Mouse (Mus musculus) myocyte (in vitro differentiated cells): ENCODE measurements around the gene Gnl1. TPM values are rescaled to one million over a fixed set of nuclear protein-coding genes. Genes with fewer than 3 reads are reported as not detected.

Source experiments
- H3K27me3 ChIP-seq: one replicate; pipeline ENCODE4 v1.6.1; 2011; ENCODE audit not compliant: control insufficient read depth, insufficient read depth, insufficient read length
- H3K36me3 ChIP-seq: one replicate; pipeline ENCODE4 v1.6.1; 2011; ENCODE audit not compliant: control insufficient read depth, insufficient read depth
- H3K4me2 ChIP-seq: one replicate; pipeline ENCODE4 v1.6.1; 2011; ENCODE audit warnings: low read depth, control low read depth
- H3K4me3 ChIP-seq: one replicate; pipeline ENCODE4 v1.5.1; 2011; ENCODE audit warnings: mild to moderate bottlenecking, control low read depth, moderate library complexity
- H3K79me2 ChIP-seq: one replicate; pipeline ENCODE4 v1.6.1; 2011; ENCODE audit not compliant: control insufficient read depth, insufficient read depth
- H3ac ChIP-seq: one replicate; pipeline ENCODE4 v1.6.1; 2011; ENCODE audit not compliant: control insufficient read depth, insufficient read length
- CEBPB ChIP-seq: IDR thresholded peaks from 2 replicates; pipeline ENCODE4 v1.6.1; 2011; ENCODE audit warnings: mild to moderate bottlenecking, moderate library complexity; ENCODE audit not compliant: poor library complexity, insufficient read depth, severe bottlenecking
- E2F4 ChIP-seq: IDR thresholded peaks from one replicate; pipeline ENCODE4 v1.6.1; 2011; ENCODE audit warnings: mild to moderate bottlenecking, control low read depth, moderate library complexity; ENCODE audit not compliant: insufficient read depth
- MAX ChIP-seq: IDR thresholded peaks from one replicate; pipeline ENCODE4 v1.6.1; 2011; ENCODE audit warnings: low read depth, mild to moderate bottlenecking, control low read depth
- MYOD1 ChIP-seq, 3 experiments: IDR thresholded peaks; one replicate each; pipeline ENCODE4 v1.6.1; 2011; ENCODE audit warnings: control low read depth in 2 of 3, low read depth in 2 of 3, mild to moderate bottlenecking in 2 of 3, moderate library complexity in 1 of 3; ENCODE audit not compliant: insufficient read length in 2 of 3, control insufficient read depth in 1 of 3
- MYOG ChIP-seq, 3 experiments: IDR thresholded peaks; one replicate each; pipeline ENCODE4 v1.6.1; 2011; ENCODE audit warnings: control low read depth in 2 of 3, low read depth in 2 of 3, mild to moderate bottlenecking in 2 of 3; ENCODE audit not compliant: insufficient read length in 2 of 3, control insufficient read depth in 1 of 3, insufficient read depth in 1 of 3
- POLR2A ChIP-seq: IDR thresholded peaks from one replicate; pipeline ENCODE4 v1.6.1; 2011; ENCODE audit warnings: low read depth, mild to moderate bottlenecking, control low read depth, moderate library complexity; ENCODE audit not compliant: insufficient read length
- POLR2AphosphoS2 ChIP-seq: IDR thresholded peaks from one replicate; pipeline ENCODE4 v1.6.1; 2011; ENCODE audit warnings: low read depth, control low read depth; ENCODE audit not compliant: insufficient read length
- REST ChIP-seq: IDR thresholded peaks from one replicate; pipeline ENCODE4 v1.6.1; 2011; ENCODE audit warnings: mild to moderate bottlenecking, control low read depth, moderate library complexity; ENCODE audit not compliant: insufficient read depth, insufficient read length
- SRF ChIP-seq: IDR thresholded peaks from one replicate; pipeline ENCODE4 v1.6.1; 2011; ENCODE audit warnings: low read depth; ENCODE audit not compliant: control insufficient read depth, insufficient read length
- TCF12 ChIP-seq: IDR thresholded peaks from one replicate; pipeline ENCODE4 v1.6.1; 2011; ENCODE audit warnings: mild to moderate bottlenecking, control low read depth; ENCODE audit not compliant: poor library complexity, insufficient read depth, severe bottlenecking
- TCF3 ChIP-seq: IDR thresholded peaks from one replicate; pipeline ENCODE4 v1.6.1; 2011; ENCODE audit warnings: low read depth, control low read depth; ENCODE audit not compliant: insufficient read length
- USF1 ChIP-seq: IDR thresholded peaks from one replicate; pipeline ENCODE4 v1.6.1; 2011; ENCODE audit warnings: low read depth, mild to moderate bottlenecking, control low read depth, moderate library complexity
- polyA plus RNA-seq: library from polyadenylated mRNA; unstranded; fragments of >200 nt; fragmentation: generic; extraction: Trizol; gene quantifications from one replicate; pipeline ENCODE4 v1.2.1, GENCODE M21; 2012; ENCODE audit warnings: missing spikeins

The Gnl1 gene
- polyA plus RNA-seq, 1 experiment: 64.1 TPM

- Histone ChIP-seq H3K36me3 (peaks cover 33% of the 10 kb centered on the region), H3ac (no peak overlapping the region), H3K4me3 (no peak overlapping the region), H3K79me2 (peaks cover 23% of the 10 kb centered on the region), H3K27me3 (no peaks in the 10 kb centered on the region), H3K4me2 (no peak overlapping the region)
- TF ChIP-seq MYOG (IDR thresholded peaks at IDR 0.05; ENCODE audit: control insufficient read depth in 1 of 3, insufficient read depth in 1 of 3, insufficient read length in 2 of 3, low read depth in 2 of 3) (no peak), MYOD1 (IDR thresholded peaks at IDR 0.05; ENCODE audit: control insufficient read depth in 1 of 3, insufficient read length in 2 of 3, low read depth in 2 of 3) (no peak), TCF3 (no peak), USF1 (no peak), SRF (no peak)
These were observed 16.4 kb upstream of the Gnl1 start for GRCm38 (mm10) chr17:35963279-35963678.

- Histone ChIP-seq H3K79me2 (peaks cover 33% of the 10 kb centered on the region), H3ac (no peak overlapping the region), H3K4me3 (no peak overlapping the region), H3K27me3 (no peaks in the 10 kb centered on the region), H3K36me3 (peaks cover 9% of the 10 kb centered on the region), H3K4me2 (no peak overlapping the region)
- TF ChIP-seq MYOD1 (IDR thresholded peaks at IDR 0.05; ENCODE audit: control insufficient read depth in 1 of 3, insufficient read length in 2 of 3, low read depth in 2 of 3) (no peak), MAX (no peak), TCF3 (no peak), USF1 (no peak), POLR2AphosphoS2 (no peak), SRF (no peak), POLR2A (no peak), TCF12 (no peak), CEBPB (no peak)
These were observed 12.0 kb upstream of the Gnl1 start for GRCm38 (mm10) chr17:35967621-35968020.

GRCm38 (mm10) chr17:35969418-35970389 lies 9.9 kb upstream of the Gnl1 start, which contains the start of gene Abcf1:
Gene Abcf1, minus strand, starts transcription at chr17:35969761.
- peak within 1 kb of the TSS; percentile 100 for H3K4me2 ChIP-seq
- peak in 1 of 3 experiments; percentile 25 for TF ChIP-seq MYOG (IDR thresholded peaks at IDR 0.05; ENCODE audit: control insufficient read depth in 1 of 3, insufficient read depth in 1 of 3, insufficient read length in 2 of 3, low read depth in 2 of 3)
- TF ChIP-seq SRF: peak; percentile 26
- TF ChIP-seq POLR2AphosphoS2: peak; percentile 83
- TF ChIP-seq POLR2A: peak; percentile 91
- no peak for TF ChIP-seq E2F4
- TF ChIP-seq MAX: peak; percentile 25
- TF ChIP-seq TCF12: no peak
- TF ChIP-seq MYOD1 (IDR thresholded peaks at IDR 0.05; ENCODE audit: control insufficient read depth in 1 of 3, insufficient read length in 2 of 3, low read depth in 2 of 3): peak in 1 of 3 experiments; percentile 57
- TF ChIP-seq CEBPB: no peak
- TF ChIP-seq REST: no peak
- TF ChIP-seq TCF3: no peak
- TF ChIP-seq USF1: peak; percentile 73
- H3K79me2 ChIP-seq: peaks cover 33% of the 10 kb centered on the region
- H3K27me3 ChIP-seq: no peaks in the 10 kb centered on the region
- H3ac ChIP-seq: peak within 1 kb of the TSS; percentile 36
- peaks cover 5% of the 10 kb centered on the region for H3K36me3 ChIP-seq
- peak within 1 kb of the TSS; percentile 69 for H3K4me3 ChIP-seq

GRCm38 (mm10) chr17:35972131-35972530 lies 7.5 kb upstream of the Gnl1 start:
- no peaks in the 10 kb centered on the region for H3K36me3 ChIP-seq
- no peak for TF ChIP-seq REST
- TF ChIP-seq POLR2AphosphoS2: no peak
- no peak for TF ChIP-seq E2F4
- TF ChIP-seq MYOD1 (IDR thresholded peaks at IDR 0.05; ENCODE audit: control insufficient read depth in 1 of 3, insufficient read length in 2 of 3, low read depth in 2 of 3): no peak

GRCm38 (mm10) chr17:35978811-35979400 lies 745 bp upstream of the Gnl1 start:
- H3ac ChIP-seq: peak overlapping the region; percentile 38
- H3K27me3 ChIP-seq: no peaks in the 10 kb centered on the region
- peaks cover 39% of the 10 kb centered on the region for H3K79me2 ChIP-seq
- H3K4me3 ChIP-seq: peak overlapping the region; percentile 95
- H3K36me3 ChIP-seq: peaks cover 4% of the 10 kb centered on the region
- peak overlapping the region; percentile 97 for H3K4me2 ChIP-seq
- TF ChIP-seq POLR2AphosphoS2 (peak; percentile 55), CEBPB (0 out of 2 replicates have a peak, but pooled peaks have one; percentile 37), TCF12 (no peak), POLR2A (no peak)

More at GRCm38 (mm10) chr17:35972131-35972530, 7.5 kb upstream of the Gnl1 start:
- H3ac ChIP-seq: no peak overlapping the region
- no peaks in the 10 kb centered on the region for H3K27me3 ChIP-seq
- peaks cover 33% of the 10 kb centered on the region for H3K79me2 ChIP-seq
- no peak overlapping the region for H3K4me3 ChIP-seq
- no peak overlapping the region for H3K4me2 ChIP-seq
